Mouse (Mus musculus) intestine, embryonic 14.5 days (tissue): Measurements from ENCODE around the gene Stradb. TPM values are rescaled to one million over a fixed set of nuclear protein-coding genes. Genes with fewer than 3 reads are reported as not detected.

Experiments
- ATAC-seq: fragments of 200-750 bp; cut with Nextera tagmentation; replicated peaks from 2 replicates; pipeline ENCODE4 v1.8.0; 2017; ENCODE audit warnings: low read depth, moderate number of reproducible peaks, moderate TSS enrichment, moderate library complexity; ENCODE audit not compliant: low FRiP score, low TSS enrichment
- DNase-seq: peaks from one replicate; pipeline ENCODE4 v3.0.0-alpha.2; 2018; ENCODE audit warnings: low spot score
- H3K27ac ChIP-seq: fragments of 300-500 bp; sonication (generic); 2 replicates; pipeline ENCODE4 v1.5.1; 2014; ENCODE audit warnings: low read depth, mild to moderate bottlenecking, control low read depth
- H3K27me3 ChIP-seq: fragments of 300-500 bp; sonication (generic); replicated peaks from 2 replicates; pipeline ENCODE4 v1.6.1; 2014; ENCODE audit warnings: low read length, control low read depth; ENCODE audit not compliant: control insufficient read depth, insufficient read depth
- H3K36me3 ChIP-seq: fragments of 300-500 bp; sonication (generic); 2 replicates; pipeline ENCODE4 v1.6.1; 2014; ENCODE audit warnings: low read length, control low read depth; ENCODE audit not compliant: control insufficient read depth, insufficient read depth
- H3K4me1 ChIP-seq: fragments of 300-500 bp; sonication (generic); replicated peaks from 2 replicates; pipeline ENCODE4 v1.6.1; 2014; ENCODE audit warnings: low read length, control low read depth, mixed read lengths; ENCODE audit not compliant: control insufficient read depth, insufficient read depth
- H3K4me2 ChIP-seq: fragments of 300-500 bp; sonication (generic); 2 replicates; pipeline ENCODE4 v1.6.1; 2014; ENCODE audit warnings: low read length
- H3K4me3 ChIP-seq: fragments of 300-500 bp; sonication (generic); 2 replicates; pipeline ENCODE4 v1.5.1; 2014; ENCODE audit warnings: low read depth, low read length, control low read depth, mixed read lengths
- H3K9ac ChIP-seq: fragments of 300-500 bp; sonication (generic); 2 replicates; pipeline ENCODE4 v1.6.1; 2014; ENCODE audit warnings: mild to moderate bottlenecking, low read length
- H3K9me3 ChIP-seq: fragments of 300-500 bp; sonication (generic); 2 replicates; pipeline ENCODE4 v1.6.1; 2016; ENCODE audit warnings: low read length, control low read depth; ENCODE audit not compliant: control insufficient read depth
- WGBS: fragments of 180-500 bp; shearing (Covaris S2); extraction: QIAGEN DNeasy Blood & Tissue Kit; methylation state at CpG from one replicate; pipeline ENCODE4 v1.1.7; 2014; 5-methylcytosine and 5-hydroxymethylcytosine counted together
- polyA plus RNA-seq: library from polyadenylated mRNA; unstranded; fragments of >200 nt; fragmentation: Nextera tagmentation; extraction: Ambion mirVana; gene quantifications from 2 replicates; pipeline ENCODE4 v1.2.1, GENCODE M21; 2014

Gene Stradb
- 26.4 and 29.2 TPM in 2 replicates for polyA plus RNA-seq

DNA sequence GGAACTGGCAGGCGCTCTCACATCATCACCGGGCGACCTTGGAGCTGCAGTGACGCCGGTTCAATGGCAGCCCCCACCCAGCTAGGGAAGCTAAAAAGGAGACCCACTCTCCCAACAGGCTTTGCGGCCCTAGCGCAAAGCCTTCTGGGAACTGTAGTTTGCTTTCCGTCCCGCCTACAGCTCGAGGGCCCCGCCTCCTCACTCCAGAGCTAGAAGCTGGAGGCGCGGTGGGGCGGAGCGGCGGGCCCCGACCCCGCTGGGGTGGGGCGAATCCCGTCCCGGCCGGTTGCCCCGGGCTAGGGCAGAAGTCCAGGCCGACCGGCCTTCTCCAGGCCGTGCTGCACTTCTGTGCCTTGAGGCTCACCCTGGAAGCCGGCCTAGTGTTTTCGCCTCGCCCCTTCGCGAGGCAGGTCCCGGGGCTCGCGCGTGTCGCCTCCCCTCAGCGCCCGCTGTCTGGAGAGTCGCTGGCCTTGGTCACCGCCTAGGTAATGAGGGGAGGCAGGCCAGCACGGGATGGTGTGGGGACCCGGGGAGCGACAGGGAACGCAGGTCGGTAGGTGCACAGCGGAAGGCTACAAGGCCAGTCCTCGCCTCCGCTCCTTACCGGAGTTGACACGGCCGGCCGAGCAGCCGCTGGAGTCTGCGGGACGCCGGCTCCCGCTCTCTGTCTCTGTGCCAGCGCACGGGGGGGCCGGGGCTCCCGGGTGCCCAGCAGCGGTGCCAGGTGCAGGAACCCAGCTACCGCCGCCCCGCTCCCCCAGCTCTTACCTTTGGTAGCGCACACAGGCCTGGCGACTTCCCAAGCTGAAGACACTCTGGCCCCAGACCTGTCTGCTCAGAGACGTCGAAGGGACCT lies at the start of gene Stradb, which contains the start of gene Trak2:
TSS of gene Stradb (plus strand) at position 157 of the 856 bp plus-strand sequence.
TSS of gene Trak2 (minus strand) at position 65 of the 856 bp plus-strand sequence.
- Histone ChIP-seq H3K4me2 (peak within 1 kb of the TSS; percentile 80), H3K4me3 (peak within 1 kb of the TSS; percentile 65), H3K9me3 (no peaks in the 10 kb centered on the region), H3K4me1 (peaks cover 19% of the 10 kb centered on the region), H3K36me3 (peaks cover 6% of the 10 kb centered on the region; the same call in 1 of the 2 replicates), H3K27me3 (no peaks in the 10 kb centered on the region), H3K9ac (peak within 1 kb of the TSS; percentile 87), H3K27ac (peak within 1 kb of the TSS; percentile 69)
- WGBS = under 1% methylated on average over 69 of the region's 69 CpGs
- ATAC-seq (peak; percentile 97), DNase-seq (peak; percentile 94)

DNA sequence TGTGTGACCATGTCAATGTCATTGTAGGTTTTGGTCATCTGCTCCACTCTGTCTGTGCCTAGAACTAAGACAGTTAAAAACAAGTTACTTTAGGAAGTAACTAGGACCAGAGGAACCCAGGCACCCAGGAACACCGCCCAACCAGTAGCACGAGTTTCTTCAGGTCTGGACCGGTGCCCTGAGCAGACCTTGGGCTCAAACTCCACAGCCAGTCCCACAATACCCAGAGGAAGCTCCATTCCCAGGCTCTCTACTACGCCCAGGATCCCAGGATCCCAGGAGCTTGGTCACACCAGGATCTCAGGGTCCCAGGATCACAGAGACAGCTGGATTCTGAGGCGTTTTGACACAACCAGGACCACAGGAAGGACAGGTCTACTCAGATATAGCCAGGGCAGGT lies 46.7 kb upstream of the Stradb start:
- H3K27me3 ChIP-seq = no peaks in the 10 kb centered on the region
- no peak overlapping the region for H3K27ac ChIP-seq
- no peaks in the 10 kb centered on the region for H3K4me1 ChIP-seq
- no peak overlapping the region for H3K9ac ChIP-seq
- no peak overlapping the region for H3K4me3 ChIP-seq
- H3K4me2 ChIP-seq = no peak overlapping the region
- no peak for DNase-seq
- H3K9me3 ChIP-seq = peaks cover 6% of the 10 kb centered on the region; the same call in 1 of the 2 replicates
- no peak for ATAC-seq
- 95% methylated on average over 5 of the region's 5 CpGs for WGBS
- H3K36me3 ChIP-seq = peaks cover 10% of the 10 kb centered on the region

DNA sequence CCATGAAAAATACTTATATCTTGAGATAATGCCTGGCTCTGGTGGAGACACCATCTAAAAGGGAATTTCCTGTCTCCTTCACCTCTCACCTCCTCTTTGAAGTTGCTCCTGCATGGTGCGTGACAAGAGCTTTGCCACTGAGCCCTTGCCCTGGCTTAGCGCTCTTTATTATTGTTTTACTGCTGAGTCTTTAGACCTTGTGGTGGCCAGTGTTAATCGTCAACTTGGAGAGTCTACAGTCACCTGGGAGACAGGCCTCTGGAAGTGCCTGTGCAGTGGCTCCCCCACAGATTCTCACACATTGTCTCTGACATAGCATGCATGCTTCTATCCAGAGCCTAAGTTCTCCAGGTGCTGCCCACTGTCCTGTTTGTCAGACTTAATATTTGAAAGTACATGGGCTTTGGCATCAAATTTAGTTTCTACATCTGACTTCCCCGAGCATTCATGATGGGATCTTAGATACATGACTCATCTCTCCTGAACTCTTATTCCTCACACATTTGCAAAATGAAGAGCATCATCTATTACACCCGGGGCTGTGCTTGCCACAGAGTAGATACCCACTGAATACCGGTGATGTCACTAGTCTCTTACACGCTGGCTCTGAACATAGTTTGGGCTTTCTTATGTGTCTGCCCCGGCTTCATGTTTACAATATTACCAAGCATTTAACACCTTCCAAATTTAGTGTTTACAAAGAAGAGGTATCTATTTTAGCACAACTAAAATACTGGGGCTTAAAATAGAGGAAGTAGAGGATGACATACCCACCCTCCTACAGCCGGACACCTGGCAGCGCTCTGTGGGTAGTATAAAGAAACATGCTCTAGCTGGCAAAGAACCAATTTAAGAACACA lies 36.3 kb upstream of the Stradb start:
- Histone ChIP-seq H3K27ac (no peak overlapping the region), H3K4me1 (no peaks in the 10 kb centered on the region), H3K9ac (no peak overlapping the region), H3K9me3 (no peaks in the 10 kb centered on the region), H3K4me3 (no peak overlapping the region), H3K36me3 (peaks cover 8% of the 10 kb centered on the region), H3K27me3 (no peaks in the 10 kb centered on the region), H3K4me2 (no peak overlapping the region)
- no peak for ATAC-seq
- WGBS = 85% methylated on average over 10 of the region's 10 CpGs
- no peak for DNase-seq

DNA sequence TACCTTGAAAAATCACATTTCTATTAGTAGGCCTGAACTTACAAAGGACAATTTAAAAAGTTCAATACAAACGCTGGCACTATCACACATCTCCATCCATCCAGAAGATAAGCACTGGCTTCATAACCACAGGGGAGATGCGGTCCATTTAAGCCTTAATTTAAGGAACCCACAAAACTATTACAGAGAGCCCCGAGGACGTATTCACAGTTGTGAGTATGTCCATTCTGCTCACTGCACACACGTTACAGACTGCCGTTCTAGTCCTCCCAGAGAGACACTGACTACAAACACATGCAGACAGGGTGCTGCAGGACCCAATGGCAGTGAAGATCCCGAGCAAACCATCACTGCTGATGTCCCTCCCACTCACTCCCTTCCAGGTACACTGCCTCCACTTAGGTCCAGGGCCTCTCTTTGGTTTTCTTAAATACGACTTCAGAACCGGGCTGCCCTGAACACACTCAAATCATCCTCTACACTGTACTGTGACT lies 35.7 kb upstream of the Stradb start:
- H3K4me1 ChIP-seq = no peaks in the 10 kb centered on the region
- no peaks in the 10 kb centered on the region for H3K27me3 ChIP-seq
- H3K4me3 ChIP-seq = no peak overlapping the region
- no peak overlapping the region for H3K27ac ChIP-seq
- ATAC-seq = no peak
- peaks cover 8% of the 10 kb centered on the region for H3K36me3 ChIP-seq
- no peak for DNase-seq
- 96% methylated on average over 9 of the region's 9 CpGs for WGBS
- no peak overlapping the region for H3K9ac ChIP-seq
- H3K9me3 ChIP-seq = no peaks in the 10 kb centered on the region
- H3K4me2 ChIP-seq = no peak overlapping the region

DNA sequence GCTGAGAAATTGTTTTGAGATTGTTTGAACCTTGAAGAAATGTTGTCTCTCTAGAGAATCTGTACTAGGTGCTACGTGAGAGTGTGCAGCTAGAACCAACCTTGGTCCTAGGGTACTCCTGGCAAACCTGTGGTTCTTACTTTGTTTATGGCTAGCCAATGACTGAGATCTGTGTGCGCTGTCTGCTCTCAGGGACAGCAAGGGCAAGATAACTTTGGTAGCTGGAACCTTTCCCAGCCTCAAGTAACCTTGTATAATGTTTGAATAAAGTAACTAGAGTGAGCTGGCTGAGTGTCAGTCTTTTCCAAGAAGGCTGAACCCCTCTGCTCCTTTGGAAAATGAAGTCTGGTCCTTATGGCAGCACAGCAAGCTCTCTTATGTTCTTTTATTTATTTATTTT lies 27.8 kb upstream of the Stradb start:
- peaks cover 17% of the 10 kb centered on the region for H3K36me3 ChIP-seq
- DNase-seq (no peak), ATAC-seq (no peak)
- H3K27me3 ChIP-seq = no peaks in the 10 kb centered on the region
- H3K9me3 ChIP-seq = no peaks in the 10 kb centered on the region
- 95% methylated on average over 2 of the region's 2 CpGs for WGBS
- peaks cover 3% of the 10 kb centered on the region for H3K4me1 ChIP-seq
- no peak overlapping the region for H3K27ac ChIP-seq
- no peak overlapping the region for H3K4me2 ChIP-seq
- H3K9ac ChIP-seq = no peak overlapping the region
- no peak overlapping the region for H3K4me3 ChIP-seq

DNA sequence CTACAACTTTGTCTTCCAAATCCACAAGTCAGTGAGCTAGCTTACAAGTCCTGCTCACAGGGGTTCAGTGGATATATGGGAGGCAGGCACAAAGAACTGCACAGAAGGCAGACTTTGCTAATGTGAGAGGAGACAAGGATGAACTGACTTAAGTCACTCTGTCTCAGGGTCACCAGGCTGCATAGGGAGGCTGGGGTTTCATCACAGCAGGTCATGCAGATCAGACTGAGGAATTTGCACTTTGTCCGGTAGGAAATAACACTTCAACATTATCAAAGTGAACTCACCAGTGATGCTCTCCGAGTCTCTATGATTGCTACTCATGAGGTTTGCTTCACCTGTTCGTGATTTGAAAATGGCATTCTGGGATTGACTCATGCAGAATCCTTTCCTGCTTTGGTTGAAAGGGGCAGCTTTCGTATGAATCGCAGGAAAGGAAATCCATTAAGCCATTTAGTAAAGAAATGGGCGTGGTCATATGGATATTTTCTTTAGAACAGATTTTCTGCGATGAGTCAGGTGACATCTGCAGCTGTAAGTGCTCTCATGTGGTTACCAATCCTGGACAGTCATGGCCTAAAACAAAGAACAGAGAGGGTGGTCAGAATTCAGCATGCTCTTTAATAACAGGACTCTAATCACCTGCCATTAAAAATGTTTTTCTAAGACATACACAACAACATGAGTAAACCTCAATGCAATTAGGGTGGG lies 27.2 kb upstream of the Stradb start:
- no peak for ATAC-seq
- no peak overlapping the region for H3K4me3 ChIP-seq
- no peak overlapping the region for H3K27ac ChIP-seq
- peaks cover 17% of the 10 kb centered on the region for H3K36me3 ChIP-seq
- WGBS = 85% methylated on average over 7 of the region's 7 CpGs
- no peak overlapping the region for H3K9ac ChIP-seq
- H3K4me1 ChIP-seq = peaks cover 9% of the 10 kb centered on the region
- H3K4me2 ChIP-seq = no peak overlapping the region
- no peak for DNase-seq
- H3K9me3 ChIP-seq = no peaks in the 10 kb centered on the region
- no peaks in the 10 kb centered on the region for H3K27me3 ChIP-seq

DNA sequence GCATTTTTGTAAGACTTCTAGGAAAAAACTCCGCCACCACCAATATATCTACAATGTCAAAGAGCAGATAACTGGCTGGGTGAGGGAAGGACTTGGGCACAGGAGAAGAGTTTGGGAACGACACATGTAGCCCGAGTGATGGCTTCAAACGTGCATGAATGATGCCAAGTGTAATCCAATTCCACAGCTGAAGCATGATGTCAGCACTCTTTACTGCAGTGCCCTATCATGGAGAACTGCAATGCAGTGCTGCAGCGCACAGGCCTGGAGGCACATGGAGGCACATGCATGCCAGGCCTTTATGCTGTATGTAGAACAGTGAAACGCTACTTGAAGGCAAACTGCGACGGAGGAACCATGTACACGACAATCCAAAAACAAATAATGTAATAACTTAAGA lies 26.6 kb upstream of the Stradb start:
- Histone ChIP-seq H3K4me2 (no peak overlapping the region), H3K4me1 (peaks cover 15% of the 10 kb centered on the region), H3K9ac (no peak overlapping the region), H3K27me3 (no peaks in the 10 kb centered on the region), H3K27ac (no peak overlapping the region), H3K36me3 (peaks cover 17% of the 10 kb centered on the region), H3K4me3 (no peak overlapping the region), H3K9me3 (no peaks in the 10 kb centered on the region)
- 89% methylated on average over 9 of the region's 9 CpGs for WGBS
- DNase-seq = no peak
- ATAC-seq = no peak

DNA sequence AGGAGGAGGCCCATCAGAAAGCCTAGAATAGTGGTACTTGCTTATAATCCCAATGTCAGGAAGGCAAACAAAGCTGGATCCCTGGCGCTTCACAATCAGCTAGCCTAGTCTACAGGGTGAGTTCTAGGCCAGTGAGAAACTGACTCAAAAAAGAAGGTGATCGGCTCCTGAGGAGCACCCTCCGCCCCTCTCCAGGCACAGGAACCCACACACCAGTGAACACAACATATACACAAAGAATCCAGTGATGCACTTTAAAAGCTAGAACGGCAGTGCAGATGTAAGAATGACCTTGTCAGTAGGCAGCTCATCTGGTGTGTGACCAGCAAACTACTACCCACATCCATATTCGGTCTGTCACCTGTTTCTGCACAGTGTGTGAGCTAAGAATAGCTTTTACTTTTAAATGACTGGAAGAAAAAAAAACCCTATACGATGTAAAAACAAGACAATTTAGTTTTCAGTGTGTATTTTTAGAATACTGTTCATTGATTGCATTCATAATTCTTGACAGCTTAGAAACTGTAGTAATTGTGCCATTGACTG lies 23.7 kb upstream of the Stradb start:
- WGBS = 85% methylated on average over 6 of the region's 6 CpGs
- peaks cover 32% of the 10 kb centered on the region for H3K4me1 ChIP-seq
- no peak overlapping the region for H3K4me3 ChIP-seq
- H3K27me3 ChIP-seq = no peaks in the 10 kb centered on the region
- DNase-seq (no peak), ATAC-seq (no peak)
- H3K9me3 ChIP-seq = no peaks in the 10 kb centered on the region
- no peak overlapping the region for H3K9ac ChIP-seq
- H3K4me2 ChIP-seq = no peak overlapping the region
- peaks cover 15% of the 10 kb centered on the region for H3K36me3 ChIP-seq
- H3K27ac ChIP-seq = no peak overlapping the region
